Mouse (Mus musculus): ENCODE results near the gene Fem1a. TPM values are rescaled to one million over a fixed set of nuclear protein-coding genes. Genes with fewer than 3 reads are reported as not detected.
A peak's percentile ranks its signal among the peaks of the same experiment; 100 is the strongest.

Gene Fem1a
- total RNA-seq, 2 experiments from 2014 or later: 36.4 to 37.1 TPM

DNA sequence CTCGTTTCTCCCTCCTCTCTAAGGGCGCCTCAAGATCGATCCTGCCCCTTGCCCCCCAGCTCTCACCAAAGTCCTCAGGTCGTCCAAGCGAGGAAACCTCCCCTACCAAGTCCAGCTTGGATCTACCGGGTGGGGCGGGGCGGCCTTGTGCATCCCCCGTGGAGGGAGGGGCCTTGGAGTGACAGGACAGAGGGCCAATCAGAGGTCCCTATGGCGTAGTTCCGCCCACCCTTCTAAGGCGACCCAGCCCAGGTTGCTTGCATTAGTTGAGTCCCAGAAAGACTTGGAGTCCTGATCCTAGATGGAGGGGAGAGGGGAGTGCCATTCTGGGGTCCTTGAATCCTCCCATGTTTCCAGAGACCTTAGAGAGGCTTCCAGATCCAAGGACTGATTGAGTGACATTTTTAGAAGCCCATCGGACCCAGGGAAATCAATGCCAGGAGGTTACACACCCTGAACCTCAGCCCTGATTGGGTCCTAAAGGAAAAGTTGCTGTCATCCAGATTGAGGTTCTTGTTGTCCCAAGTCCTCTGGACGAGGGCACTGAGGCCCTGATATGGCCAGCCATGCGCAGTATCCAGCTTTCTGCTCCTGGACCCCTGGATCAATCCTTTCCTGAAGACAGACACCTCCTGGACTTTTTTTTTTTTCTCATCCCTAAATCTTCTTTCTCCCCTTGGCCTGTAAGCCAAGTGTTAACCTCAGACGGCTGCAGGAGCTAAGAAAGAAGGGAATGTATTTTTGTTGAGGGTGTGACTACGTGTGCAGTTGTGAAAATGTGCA lies 34.0 kb downstream of the Fem1a start:
- Histone ChIP-seq H3K27ac (peak overlapping the region; percentile 87), H3K4me3 (peak overlapping the region; percentile 48)
- DNase-seq (ENCODE audit: low spot score in 2 of 2): peak; percentile 63 to 76
- no peak for TF ChIP-seq CTCF (conservative IDR thresholded peaks at IDR 0.05)

DNA sequence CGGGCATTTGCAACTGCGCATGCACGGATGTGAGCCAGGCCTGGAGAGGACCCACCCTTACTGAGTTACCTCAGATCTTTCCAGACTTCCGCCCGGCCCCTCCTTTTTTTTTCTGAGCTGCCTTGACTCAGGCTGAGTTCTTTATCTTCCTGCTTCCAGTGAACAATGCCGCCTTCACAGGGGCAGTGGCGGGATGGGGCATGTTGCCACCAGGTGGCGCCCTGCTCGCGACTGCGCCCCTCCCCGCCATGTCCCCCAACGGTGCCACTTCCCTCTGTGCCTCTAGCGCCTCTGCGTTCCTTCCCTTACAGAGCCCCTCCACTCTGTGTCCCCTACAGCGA lies 34.5 kb downstream of the Fem1a start:
- H3K27ac ChIP-seq: peak overlapping the region; percentile 87
- H3K4me3 ChIP-seq: peak overlapping the region; percentile 48
- DNase-seq (ENCODE audit: low spot score in 2 of 2): peak; percentile 60 to 68
- TF ChIP-seq CTCF (conservative IDR thresholded peaks at IDR 0.05): peak; percentile 96

DNA sequence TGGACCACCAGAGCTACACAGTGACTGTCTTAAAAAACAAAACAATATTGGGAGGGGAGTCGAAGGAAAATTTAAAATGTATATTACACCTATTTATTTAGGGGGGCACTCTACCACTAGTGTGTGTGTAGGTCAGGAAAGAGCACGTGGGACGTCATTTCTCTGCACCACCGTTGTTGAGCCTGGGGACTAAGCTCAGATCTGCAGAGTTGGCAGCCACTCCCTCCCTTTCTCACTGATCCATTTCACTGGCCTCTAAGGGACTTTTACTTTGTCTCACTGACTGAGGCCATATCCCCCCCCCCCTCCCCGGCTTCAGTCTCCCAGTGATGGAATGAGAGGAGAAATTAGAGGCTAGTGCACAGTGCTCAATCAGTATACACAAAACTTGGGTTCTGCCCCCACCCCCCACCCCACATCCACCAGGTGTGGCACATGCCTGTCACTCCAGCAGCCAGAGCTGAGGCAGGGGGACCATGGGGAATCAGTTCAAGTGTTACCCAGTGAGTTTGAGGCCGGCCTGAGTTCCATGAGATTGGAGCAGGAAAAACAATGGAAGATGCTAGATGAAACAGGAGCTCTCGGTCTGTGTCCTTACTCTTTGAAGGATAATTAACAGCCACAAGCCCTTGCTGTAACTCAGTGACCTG lies 35.3 kb downstream of the Fem1a start:
- peak overlapping the region; percentile 87; the same call in 1 of the 2 replicates for H3K27ac ChIP-seq
- no peak overlapping the region for H3K4me3 ChIP-seq
- no peak for DNase-seq (ENCODE audit: low spot score in 2 of 2)
- TF ChIP-seq CTCF (conservative IDR thresholded peaks at IDR 0.05): no peak

DNA sequence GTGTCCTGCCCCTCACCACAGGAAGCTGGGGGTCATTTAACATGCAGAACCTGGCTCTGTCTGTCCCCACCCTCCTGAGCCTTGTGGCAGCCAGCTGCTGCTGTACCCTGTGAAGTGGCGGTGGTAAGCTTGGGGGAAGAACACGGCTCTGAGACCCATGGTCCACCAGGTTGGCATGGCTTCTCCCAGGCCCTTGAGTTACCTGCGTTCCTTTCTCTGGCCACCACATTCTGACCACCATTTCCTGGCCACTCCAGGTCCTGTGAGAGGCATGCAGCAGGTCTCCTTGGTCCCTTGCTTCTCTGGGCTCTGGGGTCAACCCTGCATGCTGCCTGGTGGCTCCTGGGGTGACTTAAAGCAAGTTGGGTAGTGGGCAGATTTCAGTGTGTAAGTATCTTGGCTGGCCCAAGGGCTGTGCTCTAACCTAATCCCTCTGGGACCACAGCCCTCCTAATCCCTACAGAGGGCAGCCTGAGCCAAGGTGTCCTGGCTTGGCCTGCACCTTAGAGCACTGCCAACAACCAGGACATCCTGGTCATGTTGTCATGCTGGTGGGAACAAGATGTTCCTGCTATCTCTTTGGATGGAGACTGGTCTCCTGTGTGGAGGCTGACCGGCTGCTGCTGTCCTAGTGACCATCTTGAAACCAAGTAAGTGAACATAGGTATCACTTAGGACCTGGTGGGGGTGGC lies 36.1 kb downstream of the Fem1a start, which contains the start of gene Plin3:
Gene Plin3, minus strand, starts transcription at position 343 of the 692 bp plus-strand sequence.
- no peak for TF ChIP-seq CTCF (conservative IDR thresholded peaks at IDR 0.05)
- DNase-seq (ENCODE audit: low spot score in 2 of 2): no peak
- Histone ChIP-seq H3K27ac (peak within 1 kb of the TSS; percentile 87; the same call in 1 of the 2 replicates), H3K4me3 (no peak within 1 kb of the TSS)

DNA sequence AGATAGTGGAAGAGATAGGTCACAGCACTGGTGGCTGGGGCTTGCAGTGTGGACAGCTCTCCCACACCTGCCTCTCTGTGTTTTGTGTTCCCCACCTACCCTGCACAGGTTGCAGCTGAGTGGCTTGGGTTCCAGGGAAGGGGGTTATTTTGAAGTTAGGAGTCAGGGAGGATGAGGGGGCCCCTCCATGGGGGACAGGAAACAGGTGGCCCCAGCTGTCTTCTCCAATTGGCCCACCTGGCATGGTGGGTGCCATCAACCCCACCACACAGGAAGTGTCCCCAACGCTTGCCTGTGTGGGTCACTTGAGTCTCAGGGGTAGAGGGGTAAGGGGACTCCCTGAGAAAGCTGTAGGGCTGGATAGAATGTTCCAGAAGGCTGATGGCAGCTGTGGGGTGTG lies 36.7 kb downstream of the Fem1a start:
- no peak overlapping the region for H3K27ac ChIP-seq
- H3K4me3 ChIP-seq: no peak overlapping the region
- DNase-seq (ENCODE audit: low spot score in 2 of 2): no peak
- no peak for TF ChIP-seq CTCF (conservative IDR thresholded peaks at IDR 0.05)

DNA sequence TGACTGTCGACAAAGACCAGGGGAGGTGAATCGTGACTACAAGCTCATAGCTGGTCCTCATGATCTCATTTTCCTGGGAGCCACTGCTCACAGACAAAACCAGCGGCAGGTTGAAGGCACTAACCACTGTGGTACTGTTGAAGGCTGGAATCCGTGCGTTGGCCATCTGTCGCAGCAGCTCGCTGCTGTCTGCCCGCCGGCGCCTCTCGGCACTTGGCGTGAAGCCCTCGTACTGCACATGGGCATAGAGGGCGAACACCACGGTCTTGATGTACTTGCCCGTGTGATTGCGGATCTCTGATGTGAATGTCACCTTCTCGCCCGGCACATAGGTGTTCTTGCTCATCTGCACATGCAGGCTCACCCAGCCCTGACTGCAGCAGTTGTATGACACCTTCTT lies 37.6 kb downstream of the Fem1a start:
- TF ChIP-seq CTCF (conservative IDR thresholded peaks at IDR 0.05): no peak
- peak in 1 of 2 experiments; percentile 27 for DNase-seq (ENCODE audit: low spot score in 2 of 2)
- no peak overlapping the region for H3K27ac ChIP-seq
- no peak overlapping the region for H3K4me3 ChIP-seq

DNA sequence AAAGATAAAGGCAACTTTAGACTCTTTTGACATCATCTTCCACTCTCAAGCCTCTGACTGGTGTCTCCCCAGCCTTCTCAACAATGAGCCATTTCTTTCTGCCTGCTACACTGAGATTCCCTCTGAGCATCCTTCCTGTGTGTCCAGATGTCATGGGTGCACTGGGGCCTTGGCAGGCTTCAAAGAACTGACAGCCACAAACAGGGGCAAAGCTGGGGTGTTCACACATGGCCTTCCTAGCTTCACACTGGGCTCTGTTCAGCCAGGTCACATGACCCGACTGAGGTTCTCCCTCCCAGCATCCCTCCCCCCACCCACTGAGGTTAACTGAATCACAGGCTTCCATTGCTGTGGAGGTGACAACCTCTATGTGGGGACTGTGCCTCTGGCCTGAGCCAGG lies 39.6 kb downstream of the Fem1a start:
- Histone ChIP-seq H3K27ac (no peak overlapping the region), H3K4me3 (no peak overlapping the region)
- no peak for TF ChIP-seq CTCF (conservative IDR thresholded peaks at IDR 0.05)
- DNase-seq (ENCODE audit: low spot score in 2 of 2): no peak

DNA sequence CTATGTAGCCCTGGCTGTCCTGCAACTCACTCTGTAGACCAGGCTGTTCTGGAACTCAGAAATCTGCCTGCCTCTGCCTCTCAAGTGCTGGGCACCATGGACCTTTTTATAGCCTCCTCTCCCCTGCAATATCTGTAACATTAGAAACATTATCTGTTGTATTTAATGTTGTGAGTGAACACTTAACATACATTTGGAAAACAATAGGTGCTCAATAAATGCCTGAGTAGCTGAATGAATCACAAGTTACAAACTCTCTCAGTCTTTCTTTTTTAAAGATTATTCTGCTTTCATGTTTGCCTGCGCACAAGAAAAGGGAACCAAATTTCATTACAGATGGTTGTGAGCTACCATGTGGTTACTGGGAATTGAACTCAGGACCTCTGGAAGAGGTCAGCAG lies 41.6 kb downstream of the Fem1a start:
- Histone ChIP-seq H3K4me3 (no peak overlapping the region), H3K27ac (no peak overlapping the region)
- TF ChIP-seq CTCF (conservative IDR thresholded peaks at IDR 0.05): no peak
- DNase-seq (ENCODE audit: low spot score in 2 of 2): no peak

DNA sequence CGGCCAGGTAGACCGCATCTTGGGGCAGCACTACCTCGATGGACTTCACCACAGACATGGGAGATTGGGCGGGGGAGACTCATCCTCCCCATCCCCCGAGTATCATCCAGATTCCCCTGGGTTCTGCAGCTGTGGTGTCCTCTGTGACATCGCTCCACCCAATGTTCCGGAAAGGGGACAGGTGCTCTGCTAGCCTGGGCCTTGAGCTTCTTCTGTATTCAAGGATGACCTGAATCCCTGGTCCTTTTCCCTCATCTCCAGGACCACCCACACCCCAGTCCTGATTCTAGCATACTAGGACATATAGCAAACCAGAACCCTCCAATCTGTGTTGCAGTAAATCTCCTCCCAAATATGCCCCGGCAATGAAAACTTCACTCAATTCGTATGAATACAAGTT lies 43.6 kb downstream of the Fem1a start, which contains the start of gene Arrdc5:
Gene Arrdc5, minus strand, starts transcription at position 101 of the 400 bp plus-strand sequence.
- Histone ChIP-seq H3K4me3 (no peak within 1 kb of the TSS), H3K27ac (no peak within 1 kb of the TSS)
- TF ChIP-seq CTCF (conservative IDR thresholded peaks at IDR 0.05): no peak
- no peak for DNase-seq (ENCODE audit: low spot score in 2 of 2)

DNA sequence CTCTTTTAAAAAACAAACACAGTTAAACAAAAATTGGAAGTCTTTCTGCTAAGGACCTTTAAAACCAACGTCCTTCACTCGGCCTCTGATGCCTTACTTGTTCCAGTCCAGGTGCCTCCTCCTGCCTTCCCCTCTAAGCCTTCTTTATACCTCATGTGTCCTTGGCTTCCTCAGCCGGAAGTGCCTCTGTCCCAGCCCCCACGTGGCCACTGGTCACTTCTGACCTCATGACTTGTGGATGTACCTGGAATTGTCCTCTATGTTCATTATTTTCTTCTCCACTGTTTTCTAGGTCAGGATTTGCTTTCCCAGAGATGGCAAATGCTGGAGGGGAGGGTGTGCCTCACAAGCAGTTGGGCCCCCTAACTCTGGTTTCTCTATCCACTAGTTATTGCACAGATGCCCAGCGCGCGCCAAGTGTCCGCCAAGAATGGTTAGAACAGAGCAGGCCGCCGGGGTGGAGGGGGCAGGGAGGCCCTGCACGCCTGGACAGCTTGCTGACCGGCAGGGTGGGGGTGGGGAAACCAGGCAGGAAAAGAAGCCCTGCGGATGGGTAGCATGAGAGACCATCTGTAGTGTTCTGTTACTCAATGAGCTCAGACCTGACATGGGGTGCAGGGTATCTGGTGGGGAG lies 45.9 kb downstream of the Fem1a start:
- H3K4me3 ChIP-seq: no peak overlapping the region
- no peak for DNase-seq (ENCODE audit: low spot score in 2 of 2)
- no peak for TF ChIP-seq CTCF (conservative IDR thresholded peaks at IDR 0.05)
- no peak overlapping the region for H3K27ac ChIP-seq

DNA sequence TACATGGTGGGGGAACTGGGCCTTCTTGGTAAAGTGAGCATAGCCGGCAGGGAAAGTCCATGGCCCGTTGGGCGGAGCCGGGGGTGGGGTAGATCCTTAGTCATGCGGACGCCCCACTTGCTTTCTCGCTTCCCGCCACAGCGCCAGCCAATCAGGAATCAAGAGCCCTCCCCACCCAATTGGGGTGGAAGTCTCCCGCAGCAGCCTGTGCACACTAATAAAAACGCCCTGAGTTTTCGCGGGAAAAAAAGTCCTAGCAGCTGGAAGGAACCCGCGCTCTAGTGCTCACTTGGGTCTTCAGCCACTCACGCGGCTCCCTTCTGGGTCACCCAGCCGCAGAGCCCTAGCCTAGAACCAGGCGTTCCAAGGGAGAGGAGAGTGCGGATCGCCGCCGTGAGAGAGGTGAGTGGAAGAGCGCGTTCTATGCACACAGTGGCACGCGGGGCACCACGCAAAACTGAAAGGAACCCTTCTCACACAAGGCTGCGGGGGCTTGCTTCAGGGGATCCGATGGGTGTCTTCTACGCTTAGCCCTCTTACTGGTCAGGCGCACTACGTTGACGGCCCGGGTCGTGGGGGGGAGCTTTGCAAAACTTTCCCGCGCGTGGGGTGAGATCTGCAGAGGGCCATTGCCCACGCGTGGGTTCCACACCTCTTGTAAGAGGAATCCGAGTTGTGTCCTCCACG lies 46.7 kb downstream of the Fem1a start, which contains the start of gene Uhrf1:
Gene Uhrf1, plus strand, starts transcription at position 162 of the 687 bp plus-strand sequence.
- Histone ChIP-seq H3K4me3 (peak within 1 kb of the TSS; percentile 68), H3K27ac (no peak within 1 kb of the TSS)
- TF ChIP-seq CTCF (conservative IDR thresholded peaks at IDR 0.05): no peak
- no peak for DNase-seq (ENCODE audit: low spot score in 2 of 2)
